Mouse (Mus musculus): Measurements from ENCODE around the gene Abi3bp. TPM values are rescaled to one million over a fixed set of nuclear protein-coding genes. Genes with fewer than 3 reads are reported as not detected.

Abi3bp gene
- total RNA-seq, 2 experiments from 2014 or later, result 13.2 to 17.9 TPM

- DNase-seq, result no peak
These were observed 26.3 kb downstream of the Abi3bp start for GRCm38 (mm10) chr16:56503941-56504340.

DNA sequence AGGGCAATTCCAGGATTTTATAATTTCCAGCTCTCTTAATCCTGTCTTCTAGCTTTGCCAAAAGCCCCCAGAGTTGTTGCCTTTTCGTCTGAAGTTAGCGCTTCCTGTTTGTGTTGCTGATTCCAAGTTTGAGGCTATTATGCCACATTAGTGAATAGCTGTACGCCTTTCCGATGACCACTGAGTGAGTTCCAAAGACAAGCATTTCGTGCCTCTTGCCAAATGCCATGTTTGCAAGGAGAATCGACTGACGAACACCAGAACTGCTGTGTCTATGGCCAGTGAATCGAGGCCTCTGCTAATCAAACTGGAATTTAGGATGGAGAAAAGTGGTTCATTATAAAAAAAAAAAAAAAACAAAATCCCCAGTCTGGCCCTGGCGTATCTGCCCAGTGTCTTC, 40.3 kb downstream of the Abi3bp start:
- no peak for DNase-seq

DNA sequence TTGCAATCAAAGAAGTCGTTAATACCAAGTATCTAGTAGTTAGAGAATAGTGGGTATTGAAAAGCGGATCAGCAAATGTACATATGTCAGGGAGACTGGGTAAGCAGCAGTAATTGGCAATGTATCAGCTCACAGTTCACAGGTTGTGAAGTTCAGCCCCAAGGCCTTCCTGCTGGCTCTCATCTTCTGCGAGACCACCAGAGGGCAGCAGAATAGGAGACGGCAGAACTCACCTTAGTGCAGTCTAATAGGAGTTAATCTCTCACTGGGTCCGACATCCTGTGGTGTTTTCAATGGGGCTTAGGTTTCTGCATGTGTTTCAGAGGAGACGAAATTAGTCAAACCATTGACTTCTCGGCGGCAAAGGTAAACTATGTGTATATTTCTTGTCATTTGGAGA, 46.7 kb downstream of the Abi3bp start:
- no peak for DNase-seq

DNA sequence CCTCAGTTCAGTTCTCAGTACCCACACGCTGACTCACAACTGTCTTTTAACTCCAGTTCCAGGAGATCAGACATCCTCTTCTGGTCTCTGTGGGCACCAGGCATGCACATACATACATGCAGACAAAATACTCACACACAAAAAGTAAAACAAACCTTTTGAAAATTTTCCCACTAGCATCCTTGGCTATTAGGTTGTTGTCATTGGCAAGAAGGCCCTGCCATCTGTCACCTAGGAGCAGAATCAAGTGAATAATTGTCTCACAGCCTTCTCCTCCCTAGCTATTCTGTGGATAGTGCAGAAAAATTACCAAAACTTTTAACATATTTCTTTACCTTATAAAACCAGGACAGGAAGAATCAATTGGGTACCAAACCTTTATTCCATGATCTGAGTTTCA, 48.8 kb downstream of the Abi3bp start:
- no peak for DNase-seq

GRCm38 (mm10) chr16:56528079-56528688, 50.5 kb downstream of the Abi3bp start:
- no peak for DNase-seq

DNA sequence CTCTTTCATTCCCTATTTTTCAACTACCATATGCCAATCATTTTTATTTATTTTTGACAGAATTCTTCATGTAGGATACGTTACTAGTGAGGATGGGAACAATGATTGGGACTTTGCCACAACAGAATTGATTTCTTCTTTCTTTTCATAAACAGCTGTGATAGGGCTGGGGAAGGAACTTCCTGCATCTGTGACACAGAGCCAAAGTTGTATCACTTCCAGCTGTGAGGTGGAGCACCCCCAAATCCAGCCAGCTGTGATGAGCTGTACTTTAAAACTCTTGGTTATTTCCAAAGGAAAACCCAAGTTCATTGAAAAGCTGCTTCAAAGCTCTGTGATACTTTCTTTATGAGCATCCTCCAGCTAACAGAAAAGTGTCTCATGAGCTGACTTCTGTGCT, 101.9 kb downstream of the Abi3bp start:
- peak; percentile 65 for DNase-seq

DNA sequence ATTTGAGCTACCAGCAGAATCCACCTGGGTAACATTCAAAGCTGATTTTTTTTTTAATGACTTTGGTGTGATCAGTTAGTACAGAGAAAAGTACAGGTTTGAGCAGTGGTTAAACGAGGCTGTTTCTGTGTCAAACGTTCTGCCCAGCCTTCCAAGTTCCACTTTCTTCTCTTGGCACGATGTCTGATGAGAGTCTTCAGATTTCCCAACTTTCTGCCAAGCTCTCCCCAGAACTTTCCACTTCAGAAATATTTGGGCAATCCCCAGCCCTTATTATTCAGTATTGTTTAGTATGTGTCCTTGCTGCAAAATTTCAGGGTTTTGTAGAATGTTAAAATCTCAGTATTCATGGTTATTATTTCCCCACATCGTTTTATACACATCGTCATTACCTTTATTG, 115.9 kb downstream of the Abi3bp start:
- DNase-seq, result no peak

GRCm38 (mm10) chr16:56594866-56595265, 117.2 kb downstream of the Abi3bp start:
- DNase-seq, result peak; percentile 38

GRCm38 (mm10) chr16:56598427-56598826, 120.7 kb downstream of the Abi3bp start:
- DNase-seq, result peak; percentile 5

- no peak for DNase-seq
These were observed 124.7 kb downstream of the Abi3bp start for GRCm38 (mm10) chr16:56602394-56602793.

- no peak for DNase-seq
These were observed 132.9 kb downstream of the Abi3bp start for GRCm38 (mm10) chr16:56610572-56610971.

GRCm38 (mm10) chr16:56611096-56611867, 133.6 kb downstream of the Abi3bp start:
- DNase-seq, result peak; percentile 8

- DNase-seq, result no peak
These were observed 160.9 kb downstream of the Abi3bp start for GRCm38 (mm10) chr16:56638544-56638943.

DNA sequence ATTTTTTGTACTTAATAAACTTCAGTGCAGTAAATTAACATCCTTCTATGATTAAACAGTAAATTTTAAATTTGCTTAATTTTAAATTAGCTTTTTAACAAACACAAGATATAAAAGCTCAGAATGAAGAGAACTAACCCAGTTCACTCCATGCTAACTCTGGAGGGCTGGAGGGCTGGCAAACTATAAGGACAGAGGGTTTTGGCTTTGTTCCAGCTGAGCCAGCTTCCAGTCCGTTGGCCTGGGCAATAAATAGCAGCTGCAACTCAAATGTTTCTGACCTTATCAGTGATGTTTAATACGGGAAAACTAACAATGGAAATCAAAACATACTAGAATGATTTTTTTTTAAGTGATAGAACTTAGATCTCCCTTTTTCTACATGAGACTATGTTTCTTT, 167.6 kb downstream of the Abi3bp start:
- DNase-seq, result no peak

- DNase-seq, result no peak
These were observed 168.9 kb downstream of the Abi3bp start for GRCm38 (mm10) chr16:56646382-56647172.

DNA sequence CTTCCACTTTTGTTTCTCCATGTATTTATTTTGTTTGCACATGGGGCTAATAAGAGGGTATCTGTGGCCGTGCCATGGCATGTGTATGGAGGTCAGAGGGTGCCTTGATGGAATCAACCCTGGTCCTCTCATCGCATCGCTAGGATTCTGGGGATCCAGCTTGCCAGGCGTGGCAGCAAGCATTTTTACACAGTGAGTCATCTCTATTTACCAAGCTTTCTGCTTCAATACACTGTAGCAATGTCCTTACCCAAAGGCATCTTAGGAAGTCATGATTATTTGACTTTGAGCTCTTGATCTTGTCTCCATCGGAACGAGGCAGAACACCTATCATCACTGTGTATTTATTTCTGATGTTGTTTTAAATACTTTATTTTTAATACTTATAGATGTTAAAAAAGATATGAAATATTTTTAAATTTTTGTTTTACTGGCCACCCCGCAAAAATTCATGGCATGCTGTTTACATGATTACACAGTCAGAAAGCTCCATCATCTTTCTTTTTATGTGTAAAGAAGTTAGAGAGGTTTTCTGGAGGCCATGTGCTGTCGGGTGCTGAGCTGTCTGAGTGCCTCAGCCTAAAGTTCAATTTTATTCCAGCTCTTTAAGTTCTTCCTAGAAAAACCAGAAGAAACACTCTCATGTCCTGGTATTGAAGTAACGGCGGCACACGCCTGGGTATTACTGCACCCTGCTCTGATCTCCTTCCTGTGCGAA, 177.7 kb downstream of the Abi3bp start:
- DNase-seq, result no peak

DNA sequence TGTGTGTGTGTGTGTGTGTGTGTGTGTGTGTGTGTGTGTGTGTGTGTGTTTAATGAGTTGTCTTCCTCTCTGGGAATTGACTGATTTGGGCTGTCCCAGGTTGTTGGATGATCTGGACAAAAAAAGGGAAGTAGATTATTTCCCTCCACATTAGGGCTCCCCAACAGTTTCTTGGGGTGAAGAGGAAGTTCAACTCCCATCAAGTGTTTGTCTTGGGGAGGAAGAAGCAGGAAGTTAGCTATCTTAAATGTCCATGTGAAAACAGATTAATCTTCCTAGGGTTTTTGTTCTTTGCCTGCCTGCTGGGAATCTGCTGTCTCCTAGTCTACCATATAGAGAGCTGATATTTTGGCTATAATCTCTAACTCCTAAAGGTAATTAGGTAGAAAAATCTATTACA, 181.2 kb downstream of the Abi3bp start:
- no peak for DNase-seq

GRCm38 (mm10) chr16:56669520-56669919, 191.8 kb downstream of the Abi3bp start:
- DNase-seq, result no peak

GRCm38 (mm10) chr16:56670941-56671340, 193.3 kb downstream of the Abi3bp start:
- DNase-seq, result peak; percentile 58

GRCm38 (mm10) chr16:56673420-56673819, 195.7 kb downstream of the Abi3bp start:
- no peak for DNase-seq

- DNase-seq, result no peak
These were observed 199.5 kb downstream of the Abi3bp start for GRCm38 (mm10) chr16:56677146-56677545.

DNA sequence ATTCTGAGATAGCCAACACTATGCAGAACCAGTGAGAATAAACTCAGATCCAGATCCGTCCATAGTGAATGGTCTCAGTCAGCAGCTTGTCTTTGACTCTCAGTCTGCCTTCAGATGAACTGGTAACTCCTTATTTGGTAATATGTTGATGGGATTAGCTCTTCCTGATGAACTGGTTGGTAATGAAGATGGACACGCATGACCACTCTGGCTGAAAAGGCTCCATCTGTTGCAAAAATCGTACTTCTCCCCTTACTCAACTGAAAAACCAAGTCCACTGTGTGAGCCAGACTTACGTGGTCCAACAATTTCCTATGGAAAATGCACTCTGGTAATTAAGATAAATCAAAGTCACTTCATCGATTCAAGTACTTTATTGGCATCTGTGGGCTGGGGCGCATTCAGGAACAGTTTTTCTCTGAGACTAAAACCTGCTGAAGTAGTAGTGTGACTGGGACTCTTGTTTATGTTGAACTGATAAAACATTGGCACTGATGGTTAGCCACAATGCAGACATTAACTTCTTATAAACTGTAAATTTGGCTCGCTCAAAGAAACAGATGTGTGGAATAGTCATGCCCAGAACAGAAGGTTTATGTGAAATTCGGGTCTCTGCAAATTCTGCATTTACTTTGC, 203.4 kb downstream of the Abi3bp start:
- no peak for DNase-seq
